Mouse (Mus musculus) heart, postnatal 25 days (tissue): ENCODE measurements around the gene Vstm5. TPM values are rescaled to one million over a fixed set of nuclear protein-coding genes. Genes with fewer than 3 reads are reported as not detected.
A peak's percentile ranks its signal among the peaks of the same experiment; 100 is the strongest.

Experiments used
- DNase-seq: peaks from one replicate; pipeline ENCODE4 v3.0.0; 2022; ENCODE audit warnings: low spot score
- intact Hi-C: fragments of 180-260 bp; cut with DNase I; formaldehyde crosslinking; loops from one replicate; pipeline ENCODE4 v1.15.1; 2025
- total RNA-seq, 2 experiments: library from RNA; stranded (reverse); gene quantifications; 2 replicates each; pipeline ENCODE4 v1.2.3; 2021

Gene Vstm5
- total RNA-seq, 2 experiments from 2014 or later = 0.21 to 0.59 TPM

DNA sequence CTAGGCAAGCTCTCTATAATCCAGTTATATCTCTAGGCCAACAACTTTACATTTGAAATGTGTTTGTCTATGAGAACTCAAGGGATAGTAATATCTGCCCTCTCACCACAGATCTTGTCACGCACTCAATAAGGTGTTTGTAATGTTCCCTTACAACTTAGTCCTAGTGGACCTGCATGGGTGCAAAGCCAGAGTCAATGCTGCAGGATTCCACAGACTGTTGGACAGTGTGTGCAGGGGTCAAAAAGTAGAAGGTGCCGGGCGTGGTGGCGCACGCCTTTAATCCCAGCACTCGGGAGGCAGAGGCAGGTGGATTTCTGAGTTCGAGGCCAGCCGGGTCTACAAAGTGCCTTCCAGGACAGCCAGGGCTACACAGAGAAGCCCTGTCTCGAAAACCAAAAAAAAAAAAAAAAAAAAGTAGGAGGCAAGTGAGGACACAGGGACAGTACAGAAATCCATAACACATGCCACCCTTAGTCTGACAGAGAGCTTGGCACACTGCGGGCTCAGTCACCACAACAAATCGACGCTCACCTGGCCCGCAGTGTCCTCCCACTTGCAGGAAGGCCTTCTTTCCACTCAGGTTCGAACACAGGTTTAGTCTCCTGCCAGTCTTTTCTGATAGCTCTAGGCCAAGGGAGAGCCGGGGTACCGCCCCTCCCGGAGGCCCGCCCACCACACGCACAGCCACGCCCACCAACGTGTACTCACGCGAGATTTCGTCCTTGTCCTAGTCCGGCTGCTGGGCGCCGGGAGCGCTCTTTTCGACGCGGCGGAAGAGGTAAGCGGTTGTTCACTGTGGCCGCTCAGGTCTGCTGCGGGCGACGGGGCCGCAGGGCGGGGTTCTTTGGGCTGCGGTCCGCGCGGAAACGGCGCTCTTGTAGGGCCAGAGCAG, 66.9 kb downstream of the Vstm5 start, which contains the start of gene Taf1d:
Taf1d (plus strand) TSS at position 712 of the 895 bp plus-strand sequence.
- intact Hi-C loops = loop anchor here (5.0 kb wide), 1 partner anchor 33 kb away; no protein-coding TSS in a partner anchor
- DNase-seq = peak; percentile 95

DNA sequence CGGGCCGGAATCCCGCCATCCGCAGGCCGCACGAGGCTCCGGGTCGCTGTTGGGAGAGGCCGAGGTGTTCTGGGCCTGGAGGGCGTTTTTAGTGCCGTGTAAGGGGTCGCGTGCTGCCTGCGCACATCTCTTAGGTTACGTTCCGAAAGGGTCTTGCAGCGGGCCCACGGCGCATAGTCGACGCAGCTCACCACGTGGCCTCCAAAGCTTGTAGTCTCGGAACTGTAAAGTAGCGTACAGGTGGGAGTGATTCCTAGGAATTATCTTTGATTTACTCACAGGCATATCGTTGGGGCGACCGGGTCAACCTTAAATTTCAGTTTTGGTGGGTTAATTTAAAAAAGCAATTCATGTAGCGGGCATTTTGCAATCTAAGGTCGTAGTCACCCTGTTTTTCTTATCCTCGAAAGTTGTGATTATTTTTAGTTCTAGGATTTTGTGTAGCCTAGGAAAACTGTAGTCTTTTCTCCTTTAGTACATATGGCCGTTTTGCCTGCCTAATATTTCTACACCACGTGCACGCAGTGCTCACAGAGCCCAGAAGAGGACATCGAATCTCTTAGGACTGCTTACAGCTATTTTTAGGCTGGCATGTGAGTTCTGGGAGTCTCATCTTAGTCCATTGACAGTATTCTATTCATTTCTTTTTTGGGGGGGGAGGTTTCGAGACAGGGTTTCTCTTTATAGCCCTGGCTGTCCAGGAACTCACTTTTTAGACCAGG, 67.7 kb downstream of the Vstm5 start, which contains the start of gene 4931406C07Rik:
4931406C07Rik (minus strand) TSS at position 51 of the 722 bp plus-strand sequence.
- no peak for DNase-seq

DNA sequence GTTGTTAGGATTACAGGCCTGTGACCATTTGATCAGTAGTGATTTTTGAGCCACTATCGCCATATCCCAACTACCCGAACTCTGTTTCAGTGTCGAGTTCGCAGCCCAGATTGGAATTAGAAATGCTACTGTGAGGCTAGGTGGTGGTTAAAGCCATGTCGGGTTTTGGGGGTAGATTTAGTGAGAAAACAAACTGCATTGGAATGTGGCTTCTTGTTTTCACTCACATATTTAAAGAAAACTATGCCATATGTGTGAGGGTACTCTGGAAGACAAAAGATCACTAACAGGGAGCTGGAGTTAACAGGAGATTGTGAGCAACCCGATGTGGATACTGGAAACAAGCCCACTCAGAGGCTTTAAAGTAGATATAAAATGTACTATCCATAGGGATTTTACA, 68.4 kb downstream of the Vstm5 start:
- intact Hi-C loops = loop anchor here (5.0 kb wide), 1 partner anchor 35 kb away; no protein-coding TSS in a partner anchor
- no peak for DNase-seq

More for the DNA sequence above, 67.7 kb downstream of the Vstm5 start, which contains the start of gene 4931406C07Rik:
- intact Hi-C loops = loop anchor here (5.0 kb wide), 1 partner anchor 34 kb away; no protein-coding TSS in a partner anchor

DNA sequence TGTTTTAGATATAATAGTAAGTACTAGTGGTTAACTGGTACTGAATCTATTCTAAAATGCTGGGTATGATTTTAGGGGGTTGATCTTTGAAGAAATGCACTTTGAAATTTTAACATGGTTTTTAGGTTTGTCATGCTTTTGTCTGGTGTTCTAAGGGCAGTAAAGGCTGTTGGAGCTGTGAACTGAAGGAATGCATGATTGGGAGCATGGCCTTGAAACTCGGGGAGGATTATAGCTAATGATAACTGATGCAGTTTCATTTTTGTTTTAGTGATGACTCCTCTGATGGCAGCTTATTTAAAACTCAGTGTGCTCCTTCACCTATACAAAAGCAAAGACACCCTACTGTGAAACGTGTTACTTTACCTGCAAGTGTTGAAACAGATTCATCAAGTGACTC, 69.4 kb downstream of the Vstm5 start:
- intact Hi-C loops = loop anchor here (2.0 to 5.0 kb wide), 2 partner anchors 27 to 36 kb away; no protein-coding TSS in a partner anchor
- no peak for DNase-seq

Other genes starting within 250 kb of the Vstm5 start
- 1 to 10 TPM; 3.8 to 4.7 TPM for gene Panx1, start 193.6 kb upstream of the Vstm5 start, total RNA-seq
- under 1 TPM; 0.08 to 0.11 TPM for gene Hephl1, start 126.9 kb upstream of the Vstm5 start, total RNA-seq
- gene Med17, start 40.9 kb downstream of the Vstm5 start, total RNA-seq = 10 to 100 TPM; 15.1 to 15.7 TPM
- gene Taf1d, start 67.2 kb downstream of the Vstm5 start, total RNA-seq = 10 to 100 TPM; 28.0 to 32.3 TPM
- gene 4931406C07Rik, start 67.4 kb downstream of the Vstm5 start, total RNA-seq = 1 to 10 TPM; 4.6 to 5.6 TPM
- gene Cep295, start 118.7 kb downstream of the Vstm5 start, total RNA-seq = 1 to 10 TPM; 5.6 to 7.2 TPM